ENCODE assay signal across 8 mouse cellular contexts in genomic region chr2:27141950-27142693, GRCm38 (mm10). TPM values are rescaled to one million over a fixed set of nuclear protein-coding genes. Genes with fewer than 3 reads are reported as not detected.
DNase-seq lines count a peak whose midpoint lies in the region.

Fam163b (minus strand) TSS chr2:27142491.

- peak; percentile 56 for DNase-seq in CD4-positive helper T cell, adult 2 months (ENCODE audit: low read depth, low spot score)
- peak; percentile 88 for DNase-seq in ZHBTc4 (ENCODE audit: low read depth, low spot score)
- peak; percentile 58 for DNase-seq in embryo, embryonic 11.5 days (ENCODE audit: low read depth, low spot score)
- DNase-seq in heart, postnatal 36 days: peak; percentile 18 to 25
- DNase-seq in layer of hippocampus, adult 8-10 months (ENCODE audit: low spot score in 2 of 2): no peak
- DNase-seq in lung, postnatal 14 days: peak; percentile 39
- DNase-seq in right cerebral cortex, postnatal 25 days: peak; percentile 76
- no peak for DNase-seq in urinary bladder, postnatal 10 days (ENCODE audit: low spot score)

- intact Hi-C loops in heart, postnatal 36 days (cut with DNase I): no loop called here

RNA-seq across cellular contexts. Expression of gene Fam163b, which starts in this region (rescaled TPM):
- under 1 TPM; 0.19 to 0.43 TPM for total RNA-seq in heart, postnatal 36 days (2021)
- 100 to 1,000 TPM in 2 of 4 experiments, 10 to 100 TPM in 2; 87.0 to 124 (median 100) TPM for total RNA-seq in layer of hippocampus, adult 8-10 months (2022)

Comparison
In these comparisons a context has a peak if more than half of its experiments do, and no peak if none do; other contexts are left out.
1. RNA of gene Fam163b (total RNA-seq): 87.0 to 124 TPM in layer of hippocampus, adult 8-10 months; 0.19 to 0.43 TPM in heart, postnatal 36 days; every median in the first group is over 10 times any median in the second.
2. Peak in DNase-seq in heart, postnatal 36 days; RNA of the gene not detected or under 1 TPM.
3. DNase-seq: peak in CD4-positive helper T cell, adult 2 months (single experiment), ZHBTc4 (single experiment), embryo, embryonic 11.5 days (single experiment), lung, postnatal 14 days (single experiment) and right cerebral cortex, postnatal 25 days (single experiment); none in layer of hippocampus, adult 8-10 months (0 of 2) and urinary bladder, postnatal 10 days (single experiment).